28 mouse cellular contexts compared by ENCODE assay signal in the genomic region with DNA sequence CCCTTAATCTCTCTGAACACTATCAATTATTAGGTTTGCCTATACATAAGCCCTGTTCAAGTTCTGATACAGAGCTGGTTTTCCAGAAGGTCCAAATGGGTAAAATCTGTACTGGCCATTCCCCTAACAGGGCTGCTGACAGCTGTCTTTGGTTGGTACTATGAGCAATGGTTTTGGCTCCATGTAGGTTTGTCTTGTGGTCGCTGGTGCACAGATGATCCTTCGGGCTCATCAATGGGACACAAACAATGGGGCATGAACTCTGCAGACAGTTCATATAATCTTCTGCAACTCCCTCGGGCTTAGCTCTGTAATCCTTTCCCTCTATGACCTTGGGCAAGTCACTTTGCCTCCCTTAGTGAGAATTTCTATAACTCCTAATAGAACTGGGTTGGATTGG.
"Had no signal": no experiment of that assay in that cellular context is flagged by ENCODE, and none has a peak within 500 bp of the region (broad histone marks: within the 10 kb centered on the region; RNA-seq: fewer than 3 reads in every experiment).

No protein-coding gene starts in this region.

- H3K27ac ChIP-seq: limb, embryonic 10.5 days; limb, embryonic 12.5 days; limb, embryonic 13.5 days; limb, embryonic 15.5 days; liver, embryonic 12.5 days; liver, embryonic 13.5 days; liver, embryonic 14.5 days; liver, embryonic 15.5 days; lung, embryonic 15.5 days; macrophage; midbrain, embryonic 10.5 days; midbrain, embryonic 12.5 days; midbrain, embryonic 13.5 days; midbrain, embryonic 15.5 days; neural tube, embryonic 12.5 days had no signal

- H3K4me3 ChIP-seq: limb, embryonic 10.5 days; limb, embryonic 12.5 days; limb, embryonic 13.5 days; limb, embryonic 15.5 days; liver, embryonic 12.5 days; liver, embryonic 13.5 days; liver, embryonic 15.5 days; lung, embryonic 15.5 days; megakaryocyte, embryonic 14.5 days; midbrain, embryonic 10.5 days; midbrain, embryonic 12.5 days; midbrain, embryonic 13.5 days; midbrain, embryonic 15.5 days; myocyte; neural tube, embryonic 12.5 days had no signal

- H3K27me3 ChIP-seq: limb, embryonic 12.5 days; limb, embryonic 13.5 days; limb, embryonic 15.5 days; liver, embryonic 12.5 days; liver, embryonic 13.5 days; liver, embryonic 15.5 days; lung, embryonic 15.5 days; megakaryocyte, embryonic 14.5 days; midbrain, embryonic 12.5 days; midbrain, embryonic 13.5 days; midbrain, embryonic 15.5 days; neural tube, embryonic 12.5 days had no signal

- H3K9me3 ChIP-seq: limb, embryonic 10.5 days; limb, embryonic 12.5 days; limb, embryonic 13.5 days; limb, embryonic 15.5 days; liver, embryonic 12.5 days; liver, embryonic 13.5 days; liver, embryonic 15.5 days; lung, embryonic 15.5 days; megakaryocyte, embryonic 14.5 days; midbrain, embryonic 10.5 days; midbrain, embryonic 12.5 days; midbrain, embryonic 13.5 days; midbrain, embryonic 15.5 days; neural tube, embryonic 12.5 days had no signal

- DNase-seq: left cerebral cortex, postnatal 4 days; liver; liver, embryonic 13.5 days; liver, postnatal 0 days; lung, adult 18-20 months; lung, adult 2 months; lung, embryonic 14.5 days; lung, postnatal 10 days; lung, postnatal 14 days; lung, postnatal 36 days; lung, postnatal 4 days; midbrain, embryonic 14.5 days had no signal

- H3K36me3 ChIP-seq: limb, embryonic 10.5 days; limb, embryonic 12.5 days; limb, embryonic 13.5 days; limb, embryonic 15.5 days; liver, embryonic 12.5 days; liver, embryonic 13.5 days; liver, embryonic 15.5 days; lung, embryonic 15.5 days; midbrain, embryonic 10.5 days; midbrain, embryonic 12.5 days; midbrain, embryonic 13.5 days; midbrain, embryonic 15.5 days; neural tube, embryonic 12.5 days had no signal

- H3K4me1 ChIP-seq: limb, embryonic 12.5 days; limb, embryonic 15.5 days; liver, embryonic 15.5 days; lung, embryonic 15.5 days; midbrain, embryonic 12.5 days; midbrain, embryonic 13.5 days; midbrain, embryonic 15.5 days; neural tube, embryonic 12.5 days had no signal
